Mouse (Mus musculus): ENCODE results near the gene C2cd2l. TPM values are rescaled to one million over a fixed set of nuclear protein-coding genes. Genes with fewer than 3 reads are reported as not detected.
"Not testable (repeated sequence)": the region's sequence is repeated elsewhere in the genome, so short reads cannot be mapped to it uniquely, and the experiment has no call there.

Gene C2cd2l
- total RNA-seq, 2 experiments from 2014 or later = 177 to 213 TPM

- intact Hi-C loops (cut with DNase I) = no loop called here
Measured at GRCm38 (mm10) chr9:44337436-44338169, 17.5 kb upstream of the C2cd2l start.

GRCm38 (mm10) chr9:44336964-44337363 is 16.9 kb upstream of the C2cd2l start:
- DNase-seq (ENCODE audit: low spot score in 2 of 2) = no peak
- intact Hi-C loops (cut with DNase I) = no loop called here

More at GRCm38 (mm10) chr9:44337436-44338169, 17.5 kb upstream of the C2cd2l start:
- no peak for DNase-seq (ENCODE audit: low spot score in 2 of 2)

GRCm38 (mm10) chr9:44336513-44336912 is 16.4 kb upstream of the C2cd2l start:
- intact Hi-C loops (cut with DNase I); DNase-seq (ENCODE audit: low spot score in 2 of 2): not testable (repeated sequence)

- intact Hi-C loops (cut with DNase I) = no loop called here
- no peak for DNase-seq (ENCODE audit: low spot score in 2 of 2)
Measured at GRCm38 (mm10) chr9:44336093-44336406, 16.0 kb upstream of the C2cd2l start.

GRCm38 (mm10) chr9:44335331-44336092 is 15.4 kb upstream of the C2cd2l start:
- intact Hi-C loops (cut with DNase I) = no loop called here
- peak in 1 of 2 experiments; percentile 24 for DNase-seq (ENCODE audit: low spot score in 2 of 2)

- peak; percentile 99 for DNase-seq (ENCODE audit: low spot score in 2 of 2)
- intact Hi-C loops (cut with DNase I) = no loop called here
Measured at GRCm38 (mm10) chr9:44334396-44335330, 14.6 kb upstream of the C2cd2l start, which contains the start of gene H2afx. TSS of gene H2afx (plus strand) at chr9:44334694.

- no peak for DNase-seq (ENCODE audit: low spot score in 2 of 2)
- intact Hi-C loops (cut with DNase I) = no loop called here
Measured at GRCm38 (mm10) chr9:44332918-44333638, 13.0 kb upstream of the C2cd2l start.

- no peak for DNase-seq (ENCODE audit: low spot score in 2 of 2)
- intact Hi-C loops (cut with DNase I) = no loop called here
Measured at GRCm38 (mm10) chr9:44330736-44331135, 10.7 kb upstream of the C2cd2l start.

GRCm38 (mm10) chr9:44327926-44328325 is 7.8 kb upstream of the C2cd2l start:
- intact Hi-C loops (cut with DNase I) = no loop called here
- DNase-seq (ENCODE audit: low spot score in 2 of 2) = no peak

- intact Hi-C loops (cut with DNase I) = no loop called here
- no peak for DNase-seq (ENCODE audit: low spot score in 2 of 2)
Measured at GRCm38 (mm10) chr9:44327064-44327711, 7.1 kb upstream of the C2cd2l start.

- peak; percentile 85 to 87 for DNase-seq (ENCODE audit: low spot score in 2 of 2)
- intact Hi-C loops (cut with DNase I) = no loop called here
Measured at GRCm38 (mm10) chr9:44326371-44327063, 6.4 kb upstream of the C2cd2l start.

GRCm38 (mm10) chr9:44325768-44326370 is 5.8 kb upstream of the C2cd2l start, which contains the start of gene Dpagt1:
TSS of gene Dpagt1 (plus strand) at chr9:44326019.
- DNase-seq (ENCODE audit: low spot score in 2 of 2) = peak in 1 of 2 experiments; percentile 83
- intact Hi-C loops (cut with DNase I) = no loop called here

- DNase-seq (ENCODE audit: low spot score in 2 of 2); intact Hi-C loops (cut with DNase I): not testable (repeated sequence)
Measured at GRCm38 (mm10) chr9:44325032-44325767, 5.1 kb upstream of the C2cd2l start.

- intact Hi-C loops (cut with DNase I) = no loop called here
- DNase-seq (ENCODE audit: low spot score in 2 of 2) = no peak
Measured at GRCm38 (mm10) chr9:44324147-44324546, 4.1 kb upstream of the C2cd2l start.

- intact Hi-C loops (cut with DNase I); DNase-seq (ENCODE audit: low spot score in 2 of 2): not testable (repeated sequence)
Measured at GRCm38 (mm10) chr9:44323656-44324055, 3.6 kb upstream of the C2cd2l start.

GRCm38 (mm10) chr9:44320799-44321133 is 681 bp upstream of the C2cd2l start:
- intact Hi-C loops (cut with DNase I) = no loop called here
- peak; percentile 45 to 87 for DNase-seq (ENCODE audit: low spot score in 2 of 2)
